Mouse (Mus musculus) C2C12 (cell line): ENCODE data around the gene Slit3.

ENCODE experiments used
- CEBPB ChIP-seq: IDR thresholded peaks from one replicate; pipeline ENCODE4 v1.6.1; 2011; ENCODE audit warnings: low read depth, mild to moderate bottlenecking, control low read depth, moderate library complexity
- CTCF ChIP-seq: IDR thresholded peaks from one replicate; pipeline ENCODE4 v1.5.1; 2011; ENCODE audit not compliant: control insufficient read depth, insufficient read depth, insufficient read length
- FOSL1 ChIP-seq: IDR thresholded peaks from one replicate; pipeline ENCODE4 v1.8.0; 2011; ENCODE audit warnings: mild to moderate bottlenecking, low read length; ENCODE audit not compliant: poor library complexity, insufficient read depth, severe bottlenecking
- MAX ChIP-seq: IDR thresholded peaks from one replicate; pipeline ENCODE4 v1.6.1; 2011; ENCODE audit warnings: mild to moderate bottlenecking, control low read depth
- MYOD1 ChIP-seq: IDR thresholded peaks from one replicate; pipeline ENCODE4 v1.6.1; 2011; ENCODE audit warnings: low read depth; ENCODE audit not compliant: control insufficient read depth, insufficient read length
- MYOG ChIP-seq: IDR thresholded peaks from one replicate; pipeline ENCODE4 v1.6.1; 2011; ENCODE audit not compliant: control insufficient read depth, insufficient read length; ENCODE audit errors: extremely low read depth
- USF1 ChIP-seq: IDR thresholded peaks from one replicate; pipeline ENCODE4 v1.6.1; 2011; ENCODE audit warnings: low read depth, mild to moderate bottlenecking, control low read depth, moderate library complexity

GRCm38 (mm10) chr11:35372410-35372809 lies 251.4 kb downstream of the Slit3 start:
- TF ChIP-seq USF1 (no peak), CTCF (no peak), MYOG (no peak), MAX (no peak), MYOD1 (no peak), CEBPB (no peak), FOSL1 (no peak)
